Mouse (Mus musculus) Muller cell, postnatal 12 days (primary cell): ENCODE data around the gene Zfyve27.

Experiments used
- DNase-seq: peaks from one replicate; pipeline ENCODE4 v3.0.0-alpha.2; 2015; ENCODE audit errors: inconsistent ontology term

The Zfyve27 gene

GRCm38 (mm10) chr19:42177461-42177860, 13.7 kb downstream of the Zfyve27 start:
- DNase-seq = no peak

- DNase-seq = no peak
Measured at GRCm38 (mm10) chr19:42179356-42179755, 15.6 kb downstream of the Zfyve27 start.

- no peak for DNase-seq
Measured at GRCm38 (mm10) chr19:42182673-42183072, 18.9 kb downstream of the Zfyve27 start.

- DNase-seq = no peak
Measured at GRCm38 (mm10) chr19:42189735-42190134, 26.0 kb downstream of the Zfyve27 start.

GRCm38 (mm10) chr19:42190494-42190893, 26.7 kb downstream of the Zfyve27 start:
- no peak for DNase-seq

- DNase-seq = peak; percentile 74
Measured at GRCm38 (mm10) chr19:42193311-42193710, 29.6 kb downstream of the Zfyve27 start.

GRCm38 (mm10) chr19:42196378-42196777, 32.6 kb downstream of the Zfyve27 start:
- DNase-seq = no peak

- DNase-seq = no peak
Measured at GRCm38 (mm10) chr19:42197066-42197465, 33.3 kb downstream of the Zfyve27 start.

GRCm38 (mm10) chr19:42198026-42198425, 34.3 kb downstream of the Zfyve27 start:
- DNase-seq = no peak

GRCm38 (mm10) chr19:42201696-42202381, 38.1 kb downstream of the Zfyve27 start, which contains the start of gene Sfrp5:
Gene Sfrp5, minus strand, starts transcription at chr19:42202252.
- no peak for DNase-seq

GRCm38 (mm10) chr19:42202467-42202866, 38.7 kb downstream of the Zfyve27 start:
- no peak for DNase-seq

GRCm38 (mm10) chr19:42204306-42204705, 40.6 kb downstream of the Zfyve27 start:
- no peak for DNase-seq

- no peak for DNase-seq
Measured at GRCm38 (mm10) chr19:42205201-42205600, 41.5 kb downstream of the Zfyve27 start.

GRCm38 (mm10) chr19:42209485-42209884, 45.7 kb downstream of the Zfyve27 start:
- DNase-seq = no peak

GRCm38 (mm10) chr19:42209976-42210375, 46.2 kb downstream of the Zfyve27 start:
- DNase-seq = no peak

GRCm38 (mm10) chr19:42211936-42212335, 48.2 kb downstream of the Zfyve27 start:
- DNase-seq = no peak

GRCm38 (mm10) chr19:42214601-42215000, 50.9 kb downstream of the Zfyve27 start:
- DNase-seq = no peak

GRCm38 (mm10) chr19:42216699-42217373, 53.1 kb downstream of the Zfyve27 start:
- no peak for DNase-seq

GRCm38 (mm10) chr19:42217374-42217763, 53.6 kb downstream of the Zfyve27 start:
- no peak for DNase-seq

- no peak for DNase-seq
Measured at GRCm38 (mm10) chr19:42226451-42226850, 62.7 kb downstream of the Zfyve27 start.

GRCm38 (mm10) chr19:42229499-42230287, 65.9 kb downstream of the Zfyve27 start:
- no peak for DNase-seq

GRCm38 (mm10) chr19:42230288-42230568, 66.5 kb downstream of the Zfyve27 start:
- no peak for DNase-seq

- no peak for DNase-seq
Measured at GRCm38 (mm10) chr19:42230986-42231385, 67.2 kb downstream of the Zfyve27 start.
